Mouse (Mus musculus): ENCODE measurements at regions not wholly inside any gene's neighbourhood (a gene's known extent, or its start where the extent isn't known, plus 50 kb on each side); places are given as distances from the start of the nearest gene placed in this dataset.

- H3K9ac ChIP-seq (replicated peaks), result no peak overlapping the region
- ATAC-seq (ENCODE audit: insufficient read depth), result no peak
These were observed 102.1 kb upstream of the Zic3 start for GRCm38 (mm10) chrX:57920376-57920775.

GRCm38 (mm10) chrX:57921294-57921693 lies 101.2 kb upstream of the Zic3 start:
- H3K4me3 ChIP-seq (ENCODE audit: insufficient read depth in 1 of 2, low read depth in 2 of 2, low read length in 2 of 2), result no peak overlapping the region
- WGBS (ENCODE audit: insufficient replicate concordance), result 18% methylated on average over 16 of the region's 16 CpGs
- H3K36me3 ChIP-seq (replicated peaks; ENCODE audit: control insufficient read depth, insufficient read depth, low read depth), result no peaks in the 10 kb centered on the region
- DNase-seq (ENCODE audit: low read depth in 3 of 3, low spot score in 3 of 3) (no peak), ATAC-seq (ENCODE audit: insufficient read depth) (no peak)
- no peak overlapping the region for H3K27ac ChIP-seq
- no peaks in the 10 kb centered on the region for H3K9me3 ChIP-seq (ENCODE audit: control insufficient read depth, low read length)
- peaks cover 42% of the 10 kb centered on the region for H3K27me3 ChIP-seq (ENCODE audit: control insufficient read depth, insufficient read depth, low read length)
- no peak for TF ChIP-seq CTCF (IDR thresholded peaks at IDR 0.05; ENCODE audit: low read depth)
- TF ChIP-seq EP300 (IDR thresholded peaks at IDR 0.05; ENCODE audit: low read depth), result no peak
- no peak overlapping the region for H3K4me2 ChIP-seq (ENCODE audit: low read depth)
- H3K4me1 ChIP-seq (replicated peaks; ENCODE audit: control insufficient read depth in 2 of 2, insufficient read depth in 2 of 2, low read length in 1 of 2), result no peaks in the 10 kb centered on the region
- no peak overlapping the region for H3K9ac ChIP-seq (replicated peaks)

More at GRCm38 (mm10) chrX:57920376-57920775, 102.1 kb upstream of the Zic3 start:
- H3K27ac ChIP-seq, result no peak overlapping the region
- peaks cover 42% of the 10 kb centered on the region for H3K27me3 ChIP-seq (ENCODE audit: control insufficient read depth, insufficient read depth, low read length)
- no peaks in the 10 kb centered on the region for H3K4me1 ChIP-seq (replicated peaks; ENCODE audit: control insufficient read depth in 2 of 2, insufficient read depth in 2 of 2, low read length in 1 of 2)
- no peaks in the 10 kb centered on the region for H3K36me3 ChIP-seq (replicated peaks; ENCODE audit: control insufficient read depth, insufficient read depth, low read depth)
- no peak for DNase-seq (ENCODE audit: low read depth in 3 of 3, low spot score in 3 of 3)
- no peak overlapping the region for H3K4me3 ChIP-seq (ENCODE audit: insufficient read depth in 1 of 2, low read depth in 2 of 2, low read length in 2 of 2)
- WGBS (ENCODE audit: insufficient replicate concordance), result 13% methylated on average over 18 of the region's 18 CpGs
- TF ChIP-seq CTCF (IDR thresholded peaks at IDR 0.05; ENCODE audit: low read depth), result no peak
- no peaks in the 10 kb centered on the region for H3K9me3 ChIP-seq (ENCODE audit: control insufficient read depth, low read length)
- H3K4me2 ChIP-seq (ENCODE audit: low read depth), result no peak overlapping the region

- H3K4me1 ChIP-seq (replicated peaks; ENCODE audit: control insufficient read depth in 2 of 2, insufficient read depth in 2 of 2, low read length in 1 of 2), result no peaks in the 10 kb centered on the region
- no peak overlapping the region for H3K4me3 ChIP-seq (ENCODE audit: insufficient read depth in 1 of 2, low read depth in 2 of 2, low read length in 2 of 2)
- no peak overlapping the region for H3K27ac ChIP-seq
- ATAC-seq (ENCODE audit: insufficient read depth) (no peak), DNase-seq (ENCODE audit: low read depth in 3 of 3, low spot score in 3 of 3) (no peak)
- WGBS (ENCODE audit: insufficient replicate concordance), result 14% methylated on average over 25 of the region's 25 CpGs
- no peak overlapping the region for H3K9ac ChIP-seq (replicated peaks)
- peaks cover 42% of the 10 kb centered on the region for H3K27me3 ChIP-seq (ENCODE audit: control insufficient read depth, insufficient read depth, low read length)
- no peaks in the 10 kb centered on the region for H3K36me3 ChIP-seq (replicated peaks; ENCODE audit: control insufficient read depth, insufficient read depth, low read depth)
- TF ChIP-seq EP300 (IDR thresholded peaks at IDR 0.05; ENCODE audit: low read depth) (no peak), CTCF (IDR thresholded peaks at IDR 0.05; ENCODE audit: low read depth) (no peak)
- no peaks in the 10 kb centered on the region for H3K9me3 ChIP-seq (ENCODE audit: control insufficient read depth, low read length)
- H3K4me2 ChIP-seq (ENCODE audit: low read depth), result no peak overlapping the region
These were observed 100.6 kb upstream of the Zic3 start for GRCm38 (mm10) chrX:57921821-57922449.

- H3K4me3 ChIP-seq (ENCODE audit: insufficient read depth in 1 of 2, low read depth in 2 of 2, low read length in 2 of 2), result no peak overlapping the region
- no peak overlapping the region for H3K9ac ChIP-seq (replicated peaks)
- no peak for TF ChIP-seq EP300 (IDR thresholded peaks at IDR 0.05; ENCODE audit: low read depth)
- TF ChIP-seq CTCF (IDR thresholded peaks at IDR 0.05; ENCODE audit: low read depth), result peak; percentile 19; the same call in 1 of the 2 replicates
- DNase-seq (ENCODE audit: low read depth in 3 of 3, low spot score in 3 of 3), result no peak
- no peaks in the 10 kb centered on the region for H3K4me1 ChIP-seq (replicated peaks; ENCODE audit: control insufficient read depth in 2 of 2, insufficient read depth in 2 of 2, low read length in 1 of 2)
- H3K36me3 ChIP-seq (replicated peaks; ENCODE audit: control insufficient read depth, insufficient read depth, low read depth), result no peaks in the 10 kb centered on the region
- H3K27me3 ChIP-seq (ENCODE audit: control insufficient read depth, insufficient read depth, low read length), result peaks cover 29% of the 10 kb centered on the region
- no peak for ATAC-seq (ENCODE audit: insufficient read depth)
- no peak overlapping the region for H3K27ac ChIP-seq
- 15% methylated on average over 5 of the region's 5 CpGs for WGBS (ENCODE audit: insufficient replicate concordance)
- H3K9me3 ChIP-seq (ENCODE audit: control insufficient read depth, low read length), result no peaks in the 10 kb centered on the region
- no peak overlapping the region for H3K4me2 ChIP-seq (ENCODE audit: low read depth)
These were observed 98.7 kb upstream of the Zic3 start for GRCm38 (mm10) chrX:57923836-57924235.

- Histone ChIP-seq H3K36me3 (replicated peaks; ENCODE audit: control insufficient read depth, insufficient read depth, low read depth) (no peaks in the 10 kb centered on the region), H3K4me1 (replicated peaks; ENCODE audit: control insufficient read depth in 2 of 2, insufficient read depth in 2 of 2, low read length in 1 of 2) (no peaks in the 10 kb centered on the region), H3K27ac (no peak overlapping the region), H3K9ac (replicated peaks) (no peak overlapping the region), H3K4me2 (ENCODE audit: low read depth) (no peak overlapping the region), H3K4me3 (ENCODE audit: insufficient read depth in 1 of 2, low read depth in 2 of 2, low read length in 2 of 2) (no peak overlapping the region), H3K9me3 (ENCODE audit: control insufficient read depth, low read length) (no peaks in the 10 kb centered on the region), H3K27me3 (ENCODE audit: control insufficient read depth, insufficient read depth, low read length) (no peaks in the 10 kb centered on the region)
- no peak for ATAC-seq (ENCODE audit: insufficient read depth)
- TF ChIP-seq CTCF (IDR thresholded peaks at IDR 0.05; ENCODE audit: low read depth), result no peak
- no peak for TF ChIP-seq EP300 (IDR thresholded peaks at IDR 0.05; ENCODE audit: low read depth)
- WGBS (ENCODE audit: insufficient replicate concordance), result 29% methylated on average over 3 of the region's 3 CpGs
- DNase-seq (ENCODE audit: low read depth in 3 of 3, low spot score in 3 of 3), result no peak
These were observed 86.9 kb upstream of the Zic3 start for GRCm38 (mm10) chrX:57935621-57936020.
